Mouse (Mus musculus) brain, embryonic 14.5 days (tissue): ENCODE results near the gene Gripap1.

Experiments
- CTCF ChIP-seq: fragments of 200-500 bp; IDR thresholded peaks from 2 replicates; pipeline ENCODE4 v1.5.1; 2012; ENCODE audit warnings: inconsistent platforms, mild to moderate bottlenecking, moderate library complexity, borderline replicate concordance; ENCODE audit not compliant: insufficient read depth, insufficient read length; ENCODE audit errors: extremely low read depth
- POLR2A ChIP-seq: fragments of 200-500 bp; IDR thresholded peaks from 2 replicates; pipeline ENCODE4 v1.6.1; 2012; ENCODE audit warnings: mild to moderate bottlenecking, inconsistent platforms, borderline replicate concordance; ENCODE audit not compliant: poor library complexity, insufficient read depth, insufficient read length, severe bottlenecking; ENCODE audit errors: extremely low read depth

DNA sequence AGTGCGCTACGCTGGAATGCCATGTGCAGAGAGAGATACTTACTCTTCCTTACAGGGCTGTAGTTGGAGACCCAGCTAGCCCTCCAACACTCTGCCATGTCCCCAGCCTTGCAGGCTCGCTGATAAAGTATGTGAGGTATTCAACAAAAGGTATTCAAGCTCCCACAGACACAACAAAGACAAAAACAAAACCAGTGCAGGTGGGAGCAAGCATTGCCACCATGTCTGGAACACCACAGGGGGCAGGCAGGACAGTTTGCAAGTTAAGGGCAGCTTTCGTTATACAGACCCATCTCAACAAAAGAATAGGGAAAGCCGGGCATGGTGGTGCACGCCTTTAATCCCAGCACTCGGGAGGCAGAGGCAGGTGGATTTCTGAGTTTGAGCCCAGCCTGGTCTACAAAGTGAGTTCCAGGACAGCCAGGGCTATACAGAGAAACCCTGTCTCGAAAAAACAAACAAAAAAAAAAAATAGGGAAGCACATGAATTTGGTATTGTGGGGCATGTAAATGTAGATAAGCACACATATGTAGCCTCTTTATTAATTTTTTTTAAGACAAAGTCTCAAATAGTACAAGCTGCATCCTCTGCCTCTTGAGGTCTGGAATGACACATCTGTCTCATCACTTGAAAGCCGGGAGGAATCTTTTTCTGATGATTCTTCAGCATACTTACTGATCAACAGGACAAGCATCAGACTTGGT, 13.9 kb upstream of the Gripap1 start:
- TF ChIP-seq CTCF (no peak), POLR2A (no peak)
